Mouse (Mus musculus): ENCODE data around the gene Zfp689. TPM values are rescaled to one million over a fixed set of nuclear protein-coding genes. Genes with fewer than 3 reads are reported as not detected.

Zfp689 gene
- polyA plus RNA-seq, 1 experiment from 2014 or later = 13.1 TPM

DNA sequence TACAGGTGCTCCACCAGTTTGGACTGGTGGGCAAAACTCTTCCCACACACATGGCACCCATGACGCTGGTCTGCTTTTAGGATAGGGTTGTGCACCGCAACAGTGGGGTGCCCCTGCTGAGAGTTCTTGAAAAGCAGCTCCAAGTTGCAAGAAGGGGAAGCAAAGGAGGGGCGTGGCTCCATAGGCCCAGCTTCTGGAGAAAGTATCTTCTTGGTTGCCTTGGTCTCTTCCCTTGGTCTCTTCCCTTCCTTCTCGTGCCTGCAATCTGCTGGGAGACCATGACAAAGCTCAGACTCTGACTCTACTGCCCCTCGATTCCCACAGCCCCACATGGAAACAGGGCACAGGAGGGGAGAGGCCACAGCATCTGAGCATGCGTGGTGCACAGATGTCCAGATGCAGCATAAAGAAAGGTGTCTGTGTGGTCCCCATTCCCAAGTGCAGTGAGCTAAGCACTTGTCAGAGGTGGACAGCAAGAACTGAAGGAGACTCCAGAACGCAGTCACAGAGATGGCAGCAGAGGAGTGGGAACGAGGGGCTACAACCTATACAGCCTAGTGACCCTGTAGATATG lies 56.6 kb downstream of the Zfp689 start:
- no peaks in the 10 kb centered on the region for H3K27me3 ChIP-seq
- H3K36me3 ChIP-seq = peaks cover 13% of the 10 kb centered on the region
- no peaks in the 10 kb centered on the region for H3K9me3 ChIP-seq
- no peak overlapping the region for H3K27ac ChIP-seq
- 85% methylated on average over 8 of the region's 8 CpGs for WGBS
- H3K4me3 ChIP-seq = peak overlapping the region; percentile 67
- H3K4me2 ChIP-seq = peak overlapping the region; percentile 78
- H3K4me1 ChIP-seq = peaks cover 16% of the 10 kb centered on the region
- no peak for ATAC-seq (ENCODE audit: insufficient number of reproducible peaks, insufficient read depth, low FRiP score, low TSS enrichment, low read depth)
- peak overlapping the region; percentile 89 for H3K9ac ChIP-seq

Small RNA genes within 50 kb of the gene (microRNA-seq; reads per million reads assigned to microRNA genes)
- gene Gm47278 (not detected), gene Mir7060 (not detected)

Other genes with a start within 250 kb of the Zfp689 start
- 30.4 and 32.0 TPM in 2 replicates for gene Tbc1d10b, start 240.7 kb downstream of the Zfp689 start, polyA plus RNA-seq (2015; fragmentation: Nextera tagmentation; extraction: Ambion mirVana)
- 34.1 and 41.1 TPM in 2 replicates for gene Mylpf, start 240.3 kb downstream of the Zfp689 start, polyA plus RNA-seq (2015; fragmentation: Nextera tagmentation; extraction: Ambion mirVana)
- gene Zfp553, start 216.1 kb downstream of the Zfp689 start, polyA plus RNA-seq (2015; fragmentation: Nextera tagmentation; extraction: Ambion mirVana) = 53.7 and 55.0 TPM in 2 replicates
- gene Sept1, start 216.0 kb downstream of the Zfp689 start, polyA plus RNA-seq (2015; fragmentation: Nextera tagmentation; extraction: Ambion mirVana) = 26.9 and 29.6 TPM in 2 replicates
- gene Zfp771, start 204.9 kb downstream of the Zfp689 start, polyA plus RNA-seq (2015; fragmentation: Nextera tagmentation; extraction: Ambion mirVana) = 78.2 and 83.9 TPM in 2 replicates
- gene Dctpp1, start 188.4 kb downstream of the Zfp689 start, polyA plus RNA-seq (2015; fragmentation: Nextera tagmentation; extraction: Ambion mirVana) = 156 and 206 TPM in 2 replicates
- 63.4 and 64.1 TPM in 2 replicates for gene Sephs2, start 175.1 kb downstream of the Zfp689 start, polyA plus RNA-seq (2015; fragmentation: Nextera tagmentation; extraction: Ambion mirVana)
- gene Itgal, start 152.9 kb downstream of the Zfp689 start, polyA plus RNA-seq (2015; fragmentation: Nextera tagmentation; extraction: Ambion mirVana) = 0.52 and 1.1 TPM in 2 replicates
- 16.1 and 18.1 TPM in 2 replicates for gene Zfp768, start 103.6 kb downstream of the Zfp689 start, polyA plus RNA-seq (2015; fragmentation: Nextera tagmentation; extraction: Ambion mirVana)
- gene Zfp747, start 73.1 kb downstream of the Zfp689 start, polyA plus RNA-seq (2015; fragmentation: Nextera tagmentation; extraction: Ambion mirVana) = 9.4 and 10.5 TPM in 2 replicates
- gene 9130019O22Rik, start 62.0 kb downstream of the Zfp689 start, polyA plus RNA-seq (2015; fragmentation: Nextera tagmentation; extraction: Ambion mirVana) = 5.6 and 5.9 TPM in 2 replicates
- 6.4 and 7.2 TPM in 2 replicates for gene E430018J23Rik, start 55.5 kb downstream of the Zfp689 start, polyA plus RNA-seq (2015; fragmentation: Nextera tagmentation; extraction: Ambion mirVana)
- 7.7 and 8.2 TPM in 2 replicates for gene Zfp764, start 42.3 kb downstream of the Zfp689 start, polyA plus RNA-seq (2015; fragmentation: Nextera tagmentation; extraction: Ambion mirVana)
- gene Zfp688, start 27.1 kb downstream of the Zfp689 start, polyA plus RNA-seq (2015; fragmentation: Nextera tagmentation; extraction: Ambion mirVana) = 25.6 and 29.3 TPM in 2 replicates
- 46.0 and 48.3 TPM in 2 replicates for gene Prr14, start 10.5 kb upstream of the Zfp689 start, polyA plus RNA-seq (2015; fragmentation: Nextera tagmentation; extraction: Ambion mirVana)
- 12.2 and 15.3 TPM in 2 replicates for gene Fbrs, start 30.0 kb upstream of the Zfp689 start, polyA plus RNA-seq (2015; fragmentation: Nextera tagmentation; extraction: Ambion mirVana)
- 52.1 and 55.6 TPM in 2 replicates for gene Srcap, start 62.8 kb upstream of the Zfp689 start, polyA plus RNA-seq (2015; fragmentation: Nextera tagmentation; extraction: Ambion mirVana)
- gene Gm42715, start 70.4 kb upstream of the Zfp689 start, polyA plus RNA-seq (2015; fragmentation: Nextera tagmentation; extraction: Ambion mirVana) = 18.6 and 19.0 TPM in 2 replicates
- 7.0 and 8.1 TPM in 2 replicates for gene Tmem265, start 112.2 kb upstream of the Zfp689 start, polyA plus RNA-seq (2015; fragmentation: Nextera tagmentation; extraction: Ambion mirVana)
- 39.7 and 40.6 TPM in 2 replicates for gene Phkg2, start 124.2 kb upstream of the Zfp689 start, polyA plus RNA-seq (2015; fragmentation: Nextera tagmentation; extraction: Ambion mirVana)
- 8.8 and 12.1 TPM in 2 replicates for gene Ccdc189, start 139.4 kb upstream of the Zfp689 start, polyA plus RNA-seq (2015; fragmentation: Nextera tagmentation; extraction: Ambion mirVana)
- gene Rnf40, start 139.6 kb upstream of the Zfp689 start, polyA plus RNA-seq (2015; fragmentation: Nextera tagmentation; extraction: Ambion mirVana) = 51.2 and 58.1 TPM in 2 replicates
- 15.8 and 18.8 TPM in 2 replicates for gene Zfp629, start 166.6 kb upstream of the Zfp689 start, polyA plus RNA-seq (2015; fragmentation: Nextera tagmentation; extraction: Ambion mirVana)

Measured in embryonic facial prominence, embryonic 13.5 days (tissue).